Mouse (Mus musculus) small intestine, adult 2 months (tissue): Measurements from ENCODE around the gene Btbd2. TPM values are rescaled to one million over a fixed set of nuclear protein-coding genes. Genes with fewer than 3 reads are reported as not detected.

Source experiments
- H3K27ac ChIP-seq: fragments of 200-500 bp; 2 replicates; pipeline ENCODE4 v1.5.1; 2012; ENCODE audit warnings: low read depth, low read length, control low read depth, inconsistent platforms; ENCODE audit not compliant: insufficient read depth
- H3K27me3 ChIP-seq: fragments of 200-500 bp; 2 replicates; pipeline ENCODE4 v1.6.1; 2012; ENCODE audit warnings: mild to moderate bottlenecking, moderate library complexity, low read length, inconsistent platforms; ENCODE audit not compliant: control insufficient read depth, insufficient read depth
- H3K36me3 ChIP-seq: fragments of 200-500 bp; 2 replicates; pipeline ENCODE4 v1.6.1; 2012; ENCODE audit warnings: mild to moderate bottlenecking, low read length, control low read depth, inconsistent platforms; ENCODE audit not compliant: control insufficient read depth, insufficient read depth
- H3K4me1 ChIP-seq: fragments of 200-500 bp; 2 replicates; pipeline ENCODE4 v1.6.1; 2012; ENCODE audit warnings: low read length, inconsistent platforms, mixed read lengths; ENCODE audit not compliant: control insufficient read depth, insufficient read depth, insufficient read length
- H3K4me3 ChIP-seq: fragments of 200-500 bp; 2 replicates; pipeline ENCODE4 v1.5.1; 2012; ENCODE audit warnings: low read depth, mild to moderate bottlenecking, control low read depth, inconsistent platforms, low read length, moderate library complexity
- CTCF ChIP-seq: fragments of 200-500 bp; IDR thresholded peaks from 2 replicates; pipeline ENCODE4 v1.5.1; 2012; ENCODE audit warnings: low read depth, mild to moderate bottlenecking, control low read depth, inconsistent platforms, low read length, moderate library complexity, mixed read lengths; ENCODE audit not compliant: insufficient replicate concordance, insufficient read length; ENCODE audit errors: extremely low read depth
- POLR2A ChIP-seq: fragments of 200-500 bp; IDR thresholded peaks from 2 replicates; pipeline ENCODE4 v1.6.1; 2012; ENCODE audit warnings: low read depth, mild to moderate bottlenecking, control low read depth, inconsistent platforms, low read length, moderate library complexity
- WGBS: fragments of 180-500 bp; shearing (Covaris S2); methylation state at CpG from one replicate; pipeline ENCODE4 v1.1.7; 2018; 5-methylcytosine and 5-hydroxymethylcytosine counted together
- polyA plus RNA-seq: library from polyadenylated mRNA; depleted of rRNA; stranded (reverse); fragments of >200 nt; gene quantifications from 2 replicates; pipeline ENCODE4 v1.2.3, GENCODE M21; 2012

Gene Btbd2
- polyA plus RNA-seq, 1 experiment = 84.1 TPM

DNA sequence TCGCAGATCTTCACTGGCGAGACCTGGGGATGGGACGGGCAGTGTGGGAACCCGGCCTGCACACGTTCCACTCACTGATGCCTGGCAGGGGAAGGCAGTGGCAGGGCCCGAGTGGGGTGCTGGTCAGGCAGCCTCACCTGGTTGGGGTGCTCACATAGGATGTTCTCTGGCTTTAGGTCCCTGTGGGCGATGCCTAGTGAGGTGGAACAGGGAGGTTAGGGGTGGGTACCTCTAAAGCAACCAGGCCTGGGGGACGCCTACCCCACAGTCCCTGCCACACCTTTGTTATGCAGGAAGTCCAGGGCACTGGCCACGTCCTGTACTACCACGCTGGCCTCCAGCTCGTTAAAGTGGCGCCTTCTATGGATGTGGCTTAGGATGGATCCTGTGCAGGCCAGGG is 12.1 kb upstream of the Btbd2 start:
- peak overlapping the region; percentile 23; the same call in 1 of the 2 replicates for H3K27ac ChIP-seq
- TF ChIP-seq CTCF (no peak), POLR2A (no peak)
- peaks cover 56% of the 10 kb centered on the region for H3K4me1 ChIP-seq
- H3K4me3 ChIP-seq = no peak overlapping the region
- H3K36me3 ChIP-seq = peaks cover 62% of the 10 kb centered on the region
- WGBS = 51% methylated on average over 12 of the region's 12 CpGs
- H3K27me3 ChIP-seq = no peaks in the 10 kb centered on the region

- Histone ChIP-seq H3K27me3 (no peaks in the 10 kb centered on the region), H3K36me3 (peaks cover 62% of the 10 kb centered on the region), H3K4me1 (peaks cover 54% of the 10 kb centered on the region), H3K27ac (peak overlapping the region; percentile 23; the same call in 1 of the 2 replicates), H3K4me3 (no peak overlapping the region)
- WGBS = 43% methylated on average over 11 of the region's 11 CpGs
- no peak for TF ChIP-seq CTCF
- no peak for TF ChIP-seq POLR2A
These were observed 11.7 kb upstream of the Btbd2 start for GRCm38 (mm10) chr10:80668614-80669013.

DNA sequence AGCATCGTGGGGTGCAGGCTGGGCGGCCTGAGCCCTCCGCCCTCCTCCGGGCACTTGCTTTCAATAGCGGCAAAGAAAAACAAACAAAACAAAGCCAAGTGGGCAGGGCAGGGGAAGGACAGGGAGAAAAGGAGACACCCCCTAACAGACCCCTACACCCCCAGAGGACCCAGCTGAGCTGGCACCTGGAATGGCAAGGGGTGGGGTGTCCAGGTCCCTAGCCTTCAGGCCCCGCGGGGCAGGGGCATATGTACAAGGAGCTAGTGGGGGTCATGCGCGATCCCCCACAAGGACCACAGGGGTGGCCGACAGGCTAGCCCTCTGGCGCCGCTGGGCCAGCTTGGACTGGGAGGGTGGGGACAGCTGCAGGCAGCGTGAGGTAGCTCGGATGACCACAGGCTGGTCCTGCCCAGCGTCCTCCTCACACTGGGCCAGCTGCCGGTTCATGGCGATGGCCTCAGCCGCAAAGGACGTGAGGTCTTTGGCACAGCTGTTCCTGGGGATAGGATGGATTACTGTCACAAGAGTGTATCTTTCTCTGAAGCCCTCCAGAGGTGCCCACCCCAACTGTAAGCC is 10.1 kb upstream of the Btbd2 start:
- Histone ChIP-seq H3K27ac (no peak overlapping the region), H3K4me3 (no peak overlapping the region), H3K27me3 (no peaks in the 10 kb centered on the region), H3K36me3 (peaks cover 62% of the 10 kb centered on the region), H3K4me1 (peaks cover 41% of the 10 kb centered on the region)
- 82% methylated on average over 19 of the region's 19 CpGs for WGBS
- TF ChIP-seq POLR2A = no peak
- no peak for TF ChIP-seq CTCF

GRCm38 (mm10) chr10:80665981-80666733 is 9.3 kb upstream of the Btbd2 start:
- H3K4me3 ChIP-seq = no peak overlapping the region
- peaks cover 54% of the 10 kb centered on the region for H3K36me3 ChIP-seq
- whole genome bisulfite sequencing = 80% methylated on average over 10 of the region's 10 CpGs
- peaks cover 41% of the 10 kb centered on the region for H3K4me1 ChIP-seq
- H3K27me3 ChIP-seq = no peaks in the 10 kb centered on the region
- TF ChIP-seq POLR2A = no peak
- TF ChIP-seq CTCF = no peak
- peak overlapping the region; percentile 22; the same call in 1 of the 2 replicates for H3K27ac ChIP-seq

- Histone ChIP-seq H3K27me3 (no peaks in the 10 kb centered on the region), H3K36me3 (peaks cover 48% of the 10 kb centered on the region), H3K4me3 (no peak overlapping the region), H3K27ac (peak overlapping the region; percentile 83), H3K4me1 (peaks cover 41% of the 10 kb centered on the region)
- TF ChIP-seq POLR2A (no peak), CTCF (no peak)
- WGBS = 50% methylated on average over 4 of the region's 4 CpGs
These were observed 8.6 kb upstream of the Btbd2 start for GRCm38 (mm10) chr10:80665459-80665858.

DNA sequence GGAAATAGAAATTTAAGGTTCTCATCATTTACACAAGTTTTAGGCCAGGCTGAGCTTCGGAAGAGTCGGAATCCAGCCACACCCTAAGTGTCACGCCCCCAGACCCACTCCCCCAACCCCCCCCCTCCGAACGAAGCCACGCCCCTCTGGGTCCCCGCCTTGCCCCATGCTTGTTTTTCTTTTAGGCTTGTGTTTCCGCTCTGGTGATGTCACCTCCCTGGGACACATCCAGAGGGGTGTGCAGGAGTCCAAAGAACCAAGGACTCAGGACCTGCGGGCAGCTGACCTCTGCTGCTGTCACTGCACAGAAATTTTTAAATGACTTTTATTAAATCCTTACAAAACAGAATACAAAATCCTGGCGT is 8.1 kb upstream of the Btbd2 start:
- H3K4me3 ChIP-seq = peak overlapping the region; percentile 5; the same call in 1 of the 2 replicates
- peak overlapping the region; percentile 97 for H3K27ac ChIP-seq
- H3K4me1 ChIP-seq = peaks cover 37% of the 10 kb centered on the region
- TF ChIP-seq CTCF (no peak), POLR2A (no peak)
- H3K36me3 ChIP-seq = peaks cover 44% of the 10 kb centered on the region
- no peaks in the 10 kb centered on the region for H3K27me3 ChIP-seq
- 5% methylated on average over 10 of the region's 10 CpGs for WGBS
